Mouse (Mus musculus) forebrain, embryonic 13.5 days (tissue): ENCODE results near the gene Tapbp. TPM values are rescaled to one million over a fixed set of nuclear protein-coding genes. Genes with fewer than 3 reads are reported as not detected.

ENCODE experiments used
- ATAC-seq: fragments of 200-750 bp; cut with Nextera tagmentation; 2 replicates; pipeline ENCODE4 v1.8.0; 2017
- H3K27ac ChIP-seq: fragments of 300-500 bp; sonication (generic); 2 replicates; pipeline ENCODE4 v1.5.1; 2015; ENCODE audit warnings: inconsistent platforms, mild to moderate bottlenecking, moderate library complexity
- H3K27me3 ChIP-seq: fragments of 300-500 bp; sonication (generic); 2 replicates; pipeline ENCODE4 v1.6.1; 2015; ENCODE audit warnings: mild to moderate bottlenecking, inconsistent platforms
- H3K36me3 ChIP-seq: fragments of 300-500 bp; sonication (generic); 2 replicates; pipeline ENCODE4 v1.6.1; 2015; ENCODE audit warnings: mild to moderate bottlenecking, inconsistent platforms; ENCODE audit not compliant: poor library complexity, severe bottlenecking
- H3K4me1 ChIP-seq: fragments of 300-500 bp; sonication (generic); 2 replicates; pipeline ENCODE4 v1.6.1; 2015; ENCODE audit warnings: inconsistent platforms
- H3K4me2 ChIP-seq: fragments of 300-500 bp; sonication (generic); 2 replicates; pipeline ENCODE4 v1.6.1; 2015; ENCODE audit warnings: inconsistent platforms, mild to moderate bottlenecking, moderate library complexity
- H3K4me3 ChIP-seq: fragments of 300-500 bp; sonication (generic); 2 replicates; pipeline ENCODE4 v1.5.1; 2015; ENCODE audit warnings: mild to moderate bottlenecking, inconsistent platforms
- H3K9ac ChIP-seq: fragments of 300-500 bp; sonication (generic); 2 replicates; pipeline ENCODE4 v1.6.1; 2015; ENCODE audit warnings: mild to moderate bottlenecking, inconsistent platforms
- H3K9me3 ChIP-seq: fragments of 300-500 bp; sonication (generic); replicated peaks from 2 replicates; pipeline ENCODE4 v1.6.1; 2016; ENCODE audit warnings: inconsistent platforms
- WGBS: fragments of 180-500 bp; shearing (Covaris S2); methylation state at CpG from one replicate; pipeline ENCODE4 v1.1.7; 2015; 5-methylcytosine and 5-hydroxymethylcytosine counted together
- polyA plus RNA-seq: library from polyadenylated mRNA; unstranded; fragments of >200 nt; fragmentation: Nextera tagmentation; extraction: Ambion mirVana; gene quantifications from 2 replicates; pipeline ENCODE4 v1.2.1, GENCODE M21; 2015

Tapbp gene
- polyA plus RNA-seq, 1 experiment from 2014 or later, result 12.3 TPM

DNA sequence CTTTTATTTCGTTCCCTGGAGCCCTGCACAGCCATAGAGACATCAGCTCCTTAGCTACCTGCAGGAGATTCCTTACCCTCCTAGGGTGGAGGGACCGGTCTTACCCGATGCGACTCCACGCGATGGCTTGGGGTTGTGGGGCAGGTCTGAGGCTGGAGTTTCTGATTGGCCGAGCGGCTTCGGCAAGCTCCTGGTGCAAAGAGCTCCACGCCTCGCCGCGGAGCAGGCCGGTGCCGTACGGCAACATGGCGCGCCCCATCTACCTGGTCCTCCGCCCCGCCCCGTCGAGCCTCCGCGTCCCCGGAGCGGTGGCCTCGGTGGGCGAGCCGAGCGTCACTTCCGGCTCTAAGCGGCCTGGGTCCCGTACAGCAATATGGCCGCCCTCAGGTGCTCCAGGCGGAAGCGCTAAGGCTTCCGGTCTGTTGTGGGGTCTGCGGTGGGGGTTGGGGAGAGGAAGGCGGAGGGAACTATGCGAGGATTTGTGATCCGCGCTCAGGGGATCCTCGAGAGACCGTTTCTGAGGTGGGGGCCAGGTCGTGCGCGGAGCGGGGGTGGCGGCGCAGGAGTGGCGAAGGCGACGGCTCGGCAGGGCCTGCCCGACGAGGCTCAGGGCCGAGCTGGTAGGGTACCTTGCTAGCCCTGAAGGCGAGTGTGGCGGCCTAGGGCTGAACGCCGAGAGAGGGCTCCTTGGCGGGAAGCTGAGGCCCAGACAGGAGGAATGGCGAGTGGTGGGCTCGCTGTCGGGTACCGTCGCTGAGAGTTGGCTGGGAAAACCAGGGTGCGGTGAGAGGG, 6.4 kb upstream of the Tapbp start, which contains the start of gene Daxx:
Gene Daxx (plus strand): TSS at position 338 of the 792 bp plus-strand sequence.
- H3K4me1 ChIP-seq, result peaks cover 30% of the 10 kb centered on the region
- peak; percentile 97 for ATAC-seq
- H3K36me3 ChIP-seq, result peaks cover 36% of the 10 kb centered on the region
- H3K27ac ChIP-seq, result peak within 1 kb of the TSS; percentile 84
- peak within 1 kb of the TSS; percentile 95 for H3K4me2 ChIP-seq
- peak within 1 kb of the TSS; percentile 88 for H3K4me3 ChIP-seq
- no peaks in the 10 kb centered on the region for H3K9me3 ChIP-seq
- H3K9ac ChIP-seq, result peak within 1 kb of the TSS; percentile 89
- WGBS, result under 1% methylated on average over 68 of the region's 68 CpGs
- H3K27me3 ChIP-seq, result no peaks in the 10 kb centered on the region

GRCm38 (mm10) chr17:33909869-33910250, 5.8 kb upstream of the Tapbp start:
- ATAC-seq, result no peak
- Histone ChIP-seq H3K9me3 (no peaks in the 10 kb centered on the region), H3K4me1 (peaks cover 36% of the 10 kb centered on the region), H3K27me3 (no peaks in the 10 kb centered on the region), H3K4me2 (peak overlapping the region; percentile 95), H3K4me3 (peak overlapping the region; percentile 88), H3K9ac (peak overlapping the region; percentile 89), H3K27ac (peak overlapping the region; percentile 84), H3K36me3 (peaks cover 40% of the 10 kb centered on the region)
- under 1% methylated on average over 14 of the region's 14 CpGs for WGBS

DNA sequence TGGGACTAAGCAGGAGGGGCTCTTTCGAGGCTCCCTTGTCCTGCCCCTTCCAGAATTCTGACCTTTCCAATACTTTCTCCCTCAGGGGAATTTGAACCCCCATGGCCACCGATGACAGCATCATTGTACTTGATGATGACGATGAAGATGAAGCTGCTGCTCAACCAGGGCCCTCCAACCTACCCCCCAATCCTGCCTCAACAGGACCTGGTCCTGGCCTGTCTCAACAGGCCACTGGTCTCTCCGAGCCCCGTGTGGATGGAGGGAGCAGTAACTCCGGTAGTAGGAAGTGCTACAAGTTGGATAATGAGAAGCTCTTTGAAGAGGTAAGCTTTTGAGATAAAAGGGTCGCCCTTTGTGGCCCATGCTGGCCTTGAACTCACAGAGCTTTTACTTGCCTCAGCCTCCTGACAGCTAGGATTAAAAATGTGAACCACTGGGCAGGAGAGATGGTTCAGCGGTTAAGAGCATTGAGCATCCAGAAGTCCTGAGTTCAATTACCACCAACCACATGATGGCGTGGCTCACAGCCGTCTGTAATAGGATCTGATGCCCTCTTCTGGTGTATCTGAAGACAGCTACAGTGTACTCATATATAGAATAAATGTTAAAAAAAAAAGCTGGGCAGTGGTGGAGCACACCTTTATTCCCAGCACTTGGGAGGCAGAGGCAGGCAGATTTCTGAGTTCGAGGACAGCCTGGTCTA, 5.2 kb upstream of the Tapbp start:
- Histone ChIP-seq H3K27ac (no peak overlapping the region), H3K9ac (peak overlapping the region; percentile 89), H3K4me3 (peak overlapping the region; percentile 88), H3K27me3 (no peaks in the 10 kb centered on the region), H3K9me3 (no peaks in the 10 kb centered on the region), H3K4me1 (peaks cover 43% of the 10 kb centered on the region), H3K4me2 (peak overlapping the region; percentile 95), H3K36me3 (peaks cover 43% of the 10 kb centered on the region)
- 51% methylated on average over 11 of the region's 11 CpGs for WGBS
- ATAC-seq, result no peak

DNA sequence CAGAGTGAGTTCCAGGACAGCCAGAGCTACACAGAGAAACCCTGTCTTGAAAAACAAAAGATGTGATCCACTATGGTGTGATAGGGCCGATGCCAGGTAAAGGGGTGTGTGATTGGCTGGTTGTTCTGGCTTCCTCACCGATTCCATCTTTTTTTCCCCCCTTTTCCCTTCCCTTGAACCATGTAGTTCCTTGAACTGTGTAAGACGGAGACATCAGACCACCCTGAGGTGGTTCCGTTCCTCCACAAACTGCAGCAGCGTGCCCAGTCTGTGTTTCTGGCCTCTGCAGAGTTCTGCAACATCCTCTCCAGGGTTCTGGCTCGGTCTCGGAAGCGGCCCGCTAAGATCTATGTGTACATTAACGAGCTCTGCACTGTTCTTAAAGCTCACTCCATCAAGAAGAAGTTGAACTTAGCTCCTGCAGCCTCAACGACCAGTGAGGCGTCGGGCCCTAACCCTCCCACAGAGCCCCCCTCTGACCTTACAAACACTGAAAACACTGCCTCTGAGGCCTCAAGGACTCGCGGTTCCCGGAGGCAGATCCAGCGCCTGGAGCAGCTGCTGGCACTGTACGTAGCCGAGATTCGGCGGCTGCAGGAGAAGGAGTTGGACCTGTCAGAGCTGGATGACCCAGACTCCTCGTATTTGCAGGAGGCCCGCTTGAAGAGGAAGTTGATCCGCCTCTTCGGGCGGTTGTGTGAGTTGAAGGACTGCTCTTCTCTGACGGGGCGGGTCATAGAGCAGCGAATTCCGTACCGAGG, 4.5 kb upstream of the Tapbp start:
- H3K36me3 ChIP-seq, result peaks cover 43% of the 10 kb centered on the region
- WGBS, result 90% methylated on average over 31 of the region's 31 CpGs
- H3K9ac ChIP-seq, result no peak overlapping the region
- no peak for ATAC-seq
- H3K4me3 ChIP-seq, result no peak overlapping the region
- H3K4me2 ChIP-seq, result no peak overlapping the region; the same call in 1 of the 2 replicates
- H3K27me3 ChIP-seq, result no peaks in the 10 kb centered on the region
- no peak overlapping the region for H3K27ac ChIP-seq
- H3K9me3 ChIP-seq, result no peaks in the 10 kb centered on the region
- peaks cover 44% of the 10 kb centered on the region for H3K4me1 ChIP-seq

- Histone ChIP-seq H3K9me3 (no peaks in the 10 kb centered on the region), H3K27me3 (no peaks in the 10 kb centered on the region), H3K36me3 (peaks cover 43% of the 10 kb centered on the region), H3K4me2 (no peak overlapping the region), H3K27ac (no peak overlapping the region), H3K9ac (no peak overlapping the region), H3K4me3 (no peak overlapping the region), H3K4me1 (peaks cover 50% of the 10 kb centered on the region)
- no peak for ATAC-seq
- WGBS, result 92% methylated on average over 28 of the region's 28 CpGs
These were observed 3.8 kb upstream of the Tapbp start for GRCm38 (mm10) chr17:33911813-33912414.

- H3K4me2 ChIP-seq, result no peak overlapping the region
- H3K9me3 ChIP-seq, result no peaks in the 10 kb centered on the region
- H3K9ac ChIP-seq, result no peak overlapping the region
- WGBS, result 87% methylated on average over 10 of the region's 10 CpGs
- no peak for ATAC-seq
- H3K4me3 ChIP-seq, result no peak overlapping the region
- H3K4me1 ChIP-seq, result peaks cover 47% of the 10 kb centered on the region
- H3K36me3 ChIP-seq, result peaks cover 55% of the 10 kb centered on the region
- H3K27me3 ChIP-seq, result no peaks in the 10 kb centered on the region
- H3K27ac ChIP-seq, result no peak overlapping the region
These were observed 2.4 kb upstream of the Tapbp start for GRCm38 (mm10) chr17:33913264-33913663.

GRCm38 (mm10) chr17:33913905-33914304, 1.8 kb upstream of the Tapbp start:
- no peak overlapping the region for H3K4me3 ChIP-seq
- H3K27ac ChIP-seq, result no peak overlapping the region
- peaks cover 50% of the 10 kb centered on the region for H3K4me1 ChIP-seq
- no peak overlapping the region for H3K4me2 ChIP-seq
- no peak overlapping the region for H3K9ac ChIP-seq
- no peaks in the 10 kb centered on the region for H3K27me3 ChIP-seq
- 97% methylated on average over 8 of the region's 8 CpGs for WGBS
- peaks cover 56% of the 10 kb centered on the region for H3K36me3 ChIP-seq
- no peak for ATAC-seq
- H3K9me3 ChIP-seq, result no peaks in the 10 kb centered on the region

- Histone ChIP-seq H3K9ac (0 out of 2 replicates have a peak overlapping the region, but pooled peaks have one; percentile 62), H3K9me3 (no peaks in the 10 kb centered on the region), H3K4me2 (peak overlapping the region; percentile 63), H3K36me3 (peaks cover 56% of the 10 kb centered on the region), H3K4me1 (peaks cover 59% of the 10 kb centered on the region), H3K27me3 (no peaks in the 10 kb centered on the region), H3K27ac (peak overlapping the region; percentile 78; the same call in 1 of the 2 replicates), H3K4me3 (peak overlapping the region; percentile 54)
- no peak for ATAC-seq
- 62% methylated on average over 13 of the region's 13 CpGs for WGBS
These were observed 719 bp upstream of the Tapbp start for GRCm38 (mm10) chr17:33914969-33915391.

GRCm38 (mm10) chr17:33916294-33916693, 595 bp downstream of the Tapbp start:
- Histone ChIP-seq H3K4me3 (peak overlapping the region; percentile 54), H3K27ac (peak overlapping the region; percentile 78), H3K9ac (peak overlapping the region; percentile 62), H3K9me3 (no peaks in the 10 kb centered on the region), H3K27me3 (no peaks in the 10 kb centered on the region), H3K36me3 (peaks cover 48% of the 10 kb centered on the region), H3K4me2 (peak overlapping the region; percentile 63), H3K4me1 (peaks cover 61% of the 10 kb centered on the region)
- WGBS, result 0% methylated on average over 16 of the region's 20 CpGs
- ATAC-seq, result peak; percentile 40

GRCm38 (mm10) chr17:33916847-33917655, 1.4 kb downstream of the Tapbp start:
- no peak for ATAC-seq
- WGBS, result 73% methylated on average over 31 of the region's 31 CpGs
- no peak overlapping the region for H3K27ac ChIP-seq
- peaks cover 57% of the 10 kb centered on the region for H3K4me1 ChIP-seq
- H3K4me3 ChIP-seq, result peak overlapping the region; percentile 54
- peaks cover 41% of the 10 kb centered on the region for H3K36me3 ChIP-seq
- peak overlapping the region; percentile 62 for H3K9ac ChIP-seq
- no peaks in the 10 kb centered on the region for H3K27me3 ChIP-seq
- H3K4me2 ChIP-seq, result peak overlapping the region; percentile 63
- no peaks in the 10 kb centered on the region for H3K9me3 ChIP-seq
